Mouse (Mus musculus) intestine, embryonic 15.5 days (tissue): ENCODE data around the gene Dclk3. TPM values are rescaled to one million over a fixed set of nuclear protein-coding genes. Genes with fewer than 3 reads are reported as not detected.

Experiments
- ATAC-seq: fragments of 200-750 bp; cut with Nextera tagmentation; 2 replicates; pipeline ENCODE4 v1.8.0; 2017; ENCODE audit warnings: moderate TSS enrichment, moderate library complexity
- H3K27ac ChIP-seq: fragments of 300-500 bp; sonication (generic); 2 replicates; pipeline ENCODE4 v1.5.1; 2015; ENCODE audit warnings: mild to moderate bottlenecking, inconsistent platforms
- H3K27me3 ChIP-seq: fragments of 300-500 bp; sonication (generic); replicated peaks from 2 replicates; pipeline ENCODE4 v1.6.1; 2015; ENCODE audit warnings: inconsistent platforms
- H3K36me3 ChIP-seq: fragments of 300-500 bp; sonication (generic); 2 replicates; pipeline ENCODE4 v1.6.1; 2015; ENCODE audit warnings: inconsistent platforms
- H3K4me1 ChIP-seq: fragments of 300-500 bp; sonication (generic); replicated peaks from 2 replicates; pipeline ENCODE4 v1.6.1; 2015; ENCODE audit warnings: inconsistent platforms
- H3K4me2 ChIP-seq: fragments of 300-500 bp; sonication (generic); replicated peaks from 2 replicates; pipeline ENCODE4 v1.6.1; 2015; ENCODE audit warnings: mild to moderate bottlenecking, inconsistent platforms
- H3K4me3 ChIP-seq: fragments of 300-500 bp; sonication (generic); replicated peaks from 2 replicates; pipeline ENCODE4 v1.5.1; 2015; ENCODE audit warnings: inconsistent platforms
- H3K9ac ChIP-seq: fragments of 300-500 bp; sonication (generic); 2 replicates; pipeline ENCODE4 v1.6.1; 2015; ENCODE audit warnings: inconsistent platforms
- H3K9me3 ChIP-seq: fragments of 300-500 bp; sonication (generic); 2 replicates; pipeline ENCODE4 v1.6.1; 2016; ENCODE audit warnings: inconsistent platforms
- WGBS: fragments of 180-500 bp; shearing (Covaris S2); methylation state at CpG from one replicate; pipeline ENCODE4 v1.1.7; 2015; 5-methylcytosine and 5-hydroxymethylcytosine counted together
- polyA plus RNA-seq: library from polyadenylated mRNA; unstranded; fragments of >200 nt; fragmentation: Nextera tagmentation; extraction: Ambion mirVana; gene quantifications from 2 replicates; pipeline ENCODE4 v1.2.1, GENCODE M21; 2015

The Dclk3 gene
- 0.67 and 0.75 TPM in 2 replicates for polyA plus RNA-seq

DNA sequence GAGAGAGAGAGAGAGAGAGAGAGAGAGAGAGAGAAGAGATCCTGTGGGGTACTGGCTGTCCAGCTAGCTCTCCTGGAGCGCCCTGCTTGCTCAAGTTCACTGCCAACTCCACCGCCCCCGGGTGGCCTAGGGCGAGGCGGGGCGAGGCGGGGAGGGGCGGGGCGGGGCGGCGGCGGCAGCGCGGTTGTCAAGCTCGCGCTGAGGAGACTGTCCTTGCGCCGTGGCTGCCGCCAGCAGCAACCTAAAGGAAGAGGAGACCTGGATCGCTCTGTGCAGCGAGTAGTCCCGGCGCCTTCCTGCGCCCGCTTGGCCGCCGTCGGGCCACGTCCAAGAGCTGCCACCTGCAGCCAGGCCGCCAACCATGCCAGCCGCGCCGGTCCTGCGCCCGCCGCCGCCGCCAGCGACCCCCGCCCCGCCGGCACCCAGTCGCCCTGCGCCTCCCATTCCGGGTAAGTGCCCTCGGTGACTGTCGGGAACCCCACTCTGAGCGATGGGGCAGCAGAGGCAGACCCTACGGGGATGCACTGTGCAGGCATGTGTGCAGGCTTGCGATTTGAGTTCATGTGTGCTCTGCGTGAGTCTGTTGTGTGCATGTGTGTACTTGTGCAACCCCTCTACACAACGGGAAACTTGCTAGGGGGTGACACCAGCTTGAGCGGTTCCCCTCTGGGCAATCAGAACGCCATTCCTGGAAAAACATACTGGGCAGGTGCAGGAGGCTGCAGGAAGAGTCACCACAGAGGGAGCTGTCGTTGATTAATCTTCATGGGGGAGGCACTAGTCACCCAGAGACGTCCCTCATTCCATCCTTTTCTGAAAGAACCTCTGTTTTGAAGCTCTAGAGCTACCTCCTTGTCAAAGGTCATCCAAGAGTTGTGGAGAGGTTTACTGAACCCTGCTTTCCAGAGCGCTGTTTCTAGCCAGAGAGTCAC is at the start of gene Dclk3:
TSS of gene Dclk3 (plus strand) at position 178 of the 932 bp plus-strand sequence.
- H3K9ac ChIP-seq, result peak within 1 kb of the TSS; percentile 50
- 0 out of 2 replicates have a peak, but pooled peaks cover 4% of the 10 kb centered on the region for H3K4me1 ChIP-seq
- H3K36me3 ChIP-seq, result no peaks in the 10 kb centered on the region
- peak; percentile 90 for ATAC-seq
- H3K4me2 ChIP-seq, result peak within 1 kb of the TSS; percentile 97
- no peak within 1 kb of the TSS for H3K27ac ChIP-seq
- no peaks in the 10 kb centered on the region for H3K9me3 ChIP-seq
- 4% methylated on average over 49 of the region's 57 CpGs for WGBS
- H3K27me3 ChIP-seq, result peaks cover 18% of the 10 kb centered on the region
- peak within 1 kb of the TSS; percentile 50 for H3K4me3 ChIP-seq

DNA sequence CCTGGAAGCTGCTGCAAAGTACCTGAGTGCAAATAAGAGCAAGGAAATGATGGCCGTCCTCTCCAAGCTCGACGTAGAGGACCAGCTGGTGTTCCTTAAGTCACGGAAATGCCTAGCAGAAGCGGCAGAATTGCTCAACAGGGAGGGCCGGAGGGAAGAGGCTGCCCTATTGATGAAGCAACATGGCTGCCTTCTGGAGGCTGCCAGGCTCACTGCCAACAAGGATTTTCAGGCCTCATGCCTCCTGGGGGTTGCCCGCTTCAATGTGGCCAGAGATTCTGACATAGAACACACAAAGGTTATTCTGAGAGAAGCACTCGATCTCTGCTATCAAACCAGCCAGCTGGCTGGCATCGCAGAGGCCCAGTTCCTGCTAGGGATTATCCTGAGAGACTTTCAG is 48.9 kb upstream of the Dclk3 start:
- Histone ChIP-seq H3K27ac (no peak overlapping the region), H3K4me3 (no peak overlapping the region), H3K36me3 (no peaks in the 10 kb centered on the region), H3K9ac (no peak overlapping the region), H3K27me3 (no peaks in the 10 kb centered on the region), H3K4me1 (no peaks in the 10 kb centered on the region), H3K9me3 (no peaks in the 10 kb centered on the region), H3K4me2 (no peak overlapping the region)
- WGBS, result 88% methylated on average over 9 of the region's 9 CpGs
- no peak for ATAC-seq

DNA sequence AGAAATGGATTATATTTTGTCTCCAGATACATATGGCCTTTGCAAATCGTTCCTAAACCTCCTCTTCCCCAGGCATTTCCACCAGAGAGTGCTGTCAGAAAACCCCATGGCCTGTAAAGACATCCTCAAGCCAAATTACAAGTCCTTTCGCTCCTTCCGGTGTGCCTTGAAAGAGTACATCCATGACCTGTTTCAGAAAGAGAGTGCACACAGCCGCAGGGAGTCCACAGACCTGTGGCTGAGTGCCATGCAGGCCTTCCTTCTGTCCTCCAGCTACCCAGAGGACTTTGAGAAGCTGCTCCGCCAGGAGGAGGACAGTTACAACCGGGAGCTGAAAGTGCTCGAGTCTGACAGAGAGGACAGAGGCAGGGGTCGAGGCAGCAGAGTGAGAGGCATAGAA is 47.8 kb upstream of the Dclk3 start:
- Histone ChIP-seq H3K27me3 (no peaks in the 10 kb centered on the region), H3K4me3 (no peak overlapping the region), H3K4me1 (no peaks in the 10 kb centered on the region), H3K27ac (no peak overlapping the region), H3K9me3 (no peaks in the 10 kb centered on the region), H3K4me2 (no peak overlapping the region), H3K36me3 (no peaks in the 10 kb centered on the region), H3K9ac (no peak overlapping the region)
- WGBS, result 82% methylated on average over 8 of the region's 8 CpGs
- no peak for ATAC-seq

DNA sequence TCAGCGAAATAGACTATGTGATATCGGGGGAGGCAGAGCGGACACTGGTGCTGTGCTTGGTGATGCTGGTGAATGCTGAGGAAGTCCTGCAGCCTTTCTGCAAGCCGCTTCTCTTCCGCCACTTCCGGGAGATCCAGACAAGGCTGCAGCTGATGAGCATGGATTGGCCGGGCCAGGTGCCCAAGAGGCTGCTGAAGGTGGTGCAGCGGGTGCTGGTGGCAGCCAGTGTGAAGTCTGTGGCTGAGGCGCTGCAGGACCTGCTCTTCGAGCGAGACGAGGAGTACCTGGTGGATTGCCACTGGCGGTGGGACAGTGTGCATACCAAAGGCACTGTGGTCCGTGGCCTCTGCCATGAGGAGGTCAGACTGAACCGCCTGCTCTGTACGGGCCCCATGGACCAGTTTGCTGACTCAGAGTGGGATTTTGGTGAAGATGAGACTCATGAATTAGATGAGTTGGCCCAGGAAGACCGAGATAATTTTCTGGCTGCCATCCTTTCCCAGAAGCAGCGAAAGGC is 46.9 kb upstream of the Dclk3 start:
- Histone ChIP-seq H3K9me3 (no peaks in the 10 kb centered on the region), H3K4me3 (no peak overlapping the region), H3K36me3 (no peaks in the 10 kb centered on the region), H3K9ac (no peak overlapping the region), H3K4me2 (no peak overlapping the region), H3K27ac (no peak overlapping the region), H3K4me1 (no peaks in the 10 kb centered on the region), H3K27me3 (no peaks in the 10 kb centered on the region)
- ATAC-seq, result no peak
- 82% methylated on average over 18 of the region's 18 CpGs for WGBS

DNA sequence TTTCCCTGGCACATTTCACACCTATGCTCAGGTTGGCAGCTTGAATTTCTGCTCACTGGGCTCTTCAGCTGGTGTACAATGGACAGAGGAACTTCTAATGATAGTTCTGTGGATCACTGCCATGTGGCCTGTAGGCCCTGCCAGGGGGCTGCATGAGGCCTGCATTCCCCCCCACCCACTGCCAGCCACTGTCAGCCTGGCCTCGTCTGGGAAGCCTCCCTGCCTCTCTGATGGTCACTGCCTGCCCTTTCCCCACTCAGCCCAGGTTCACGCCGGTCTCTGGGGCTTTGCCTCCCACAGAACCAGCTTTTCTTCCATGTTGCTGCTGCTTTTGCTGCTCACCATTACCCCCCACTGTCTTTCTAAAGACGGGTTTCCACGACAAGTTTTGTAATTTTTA is 43.6 kb upstream of the Dclk3 start:
- H3K27me3 ChIP-seq, result no peaks in the 10 kb centered on the region
- ATAC-seq, result no peak

DNA sequence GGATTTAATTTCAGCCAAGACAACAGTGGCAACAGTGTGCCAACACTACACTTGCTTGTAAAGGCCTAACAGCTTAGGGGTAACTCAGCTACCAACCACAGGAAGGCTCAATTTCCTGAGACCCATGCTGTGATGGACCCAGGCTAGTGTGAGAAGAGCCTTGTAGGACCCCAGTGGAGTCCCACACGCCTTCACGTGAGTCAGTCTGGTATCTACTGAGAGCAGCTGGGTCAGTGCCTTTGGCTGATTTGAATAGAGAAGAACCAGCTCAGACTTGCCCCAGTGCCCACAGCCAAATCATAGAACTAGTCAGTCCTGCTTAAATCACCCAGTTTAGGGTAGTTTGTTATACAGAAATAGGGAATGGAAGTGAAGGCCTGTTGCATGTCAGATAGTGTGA is 40.8 kb upstream of the Dclk3 start:
- no peak for ATAC-seq
- Histone ChIP-seq H3K27ac (no peak overlapping the region), H3K27me3 (no peaks in the 10 kb centered on the region), H3K4me3 (no peak overlapping the region), H3K9me3 (no peaks in the 10 kb centered on the region), H3K4me1 (no peaks in the 10 kb centered on the region), H3K36me3 (no peaks in the 10 kb centered on the region), H3K9ac (no peak overlapping the region), H3K4me2 (no peak overlapping the region)
- 91% methylated on average over 2 of the region's 2 CpGs for WGBS

More for the DNA sequence above, 43.6 kb upstream of the Dclk3 start:
- Histone ChIP-seq H3K9me3 (no peaks in the 10 kb centered on the region), H3K4me1 (no peaks in the 10 kb centered on the region), H3K9ac (no peak overlapping the region), H3K4me2 (no peak overlapping the region), H3K27ac (no peak overlapping the region), H3K4me3 (no peak overlapping the region), H3K36me3 (no peaks in the 10 kb centered on the region)
- WGBS, result 77% methylated on average over 5 of the region's 5 CpGs

DNA sequence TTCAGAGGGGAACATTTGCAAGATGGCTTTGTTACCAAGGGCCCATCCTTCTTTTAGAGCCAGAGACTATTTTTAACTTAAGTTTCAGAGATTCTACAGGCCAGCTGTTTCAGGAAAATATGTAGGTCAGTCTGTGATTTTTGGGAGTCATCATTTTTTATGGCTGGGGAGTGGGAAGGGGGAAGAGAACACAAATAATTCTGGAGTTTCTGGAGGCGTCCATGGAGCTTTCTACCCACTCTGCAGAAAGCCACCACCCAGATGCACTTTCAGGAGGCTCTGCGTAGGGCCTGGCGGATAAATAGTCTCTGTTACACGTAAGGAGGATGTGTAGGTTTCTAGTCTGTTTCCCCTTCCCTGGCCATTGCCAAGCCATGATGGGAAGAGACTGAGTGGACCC is 38.8 kb upstream of the Dclk3 start:
- no peaks in the 10 kb centered on the region for H3K36me3 ChIP-seq
- H3K4me2 ChIP-seq, result no peak overlapping the region
- H3K27me3 ChIP-seq, result no peaks in the 10 kb centered on the region
- H3K4me3 ChIP-seq, result no peak overlapping the region
- no peaks in the 10 kb centered on the region for H3K9me3 ChIP-seq
- H3K27ac ChIP-seq, result no peak overlapping the region
- no peak for ATAC-seq
- H3K4me1 ChIP-seq, result no peaks in the 10 kb centered on the region
- H3K9ac ChIP-seq, result no peak overlapping the region
- 77% methylated on average over 4 of the region's 4 CpGs for WGBS

DNA sequence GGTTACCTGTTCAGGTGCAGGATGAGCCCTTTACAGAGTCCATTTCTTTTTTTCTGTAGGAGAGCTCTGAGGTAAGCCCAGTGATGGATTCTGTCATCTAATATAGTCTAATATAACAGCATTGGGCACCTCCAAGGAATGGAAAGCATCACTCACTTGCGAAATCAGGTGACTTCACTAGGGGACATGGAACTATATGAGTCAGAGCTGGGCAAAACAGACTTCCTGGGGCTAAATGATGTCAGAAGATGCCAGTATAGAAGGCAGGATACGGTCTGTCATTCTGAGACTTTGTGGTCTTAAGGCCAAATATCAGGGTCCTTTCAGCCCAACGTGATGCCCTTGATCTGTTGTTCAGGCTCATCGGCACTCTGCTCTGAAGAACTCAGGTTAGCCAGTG is 35.7 kb upstream of the Dclk3 start:
- Histone ChIP-seq H3K36me3 (no peaks in the 10 kb centered on the region), H3K9ac (no peak overlapping the region), H3K4me1 (0 out of 2 replicates have a peak, but pooled peaks cover 2% of the 10 kb centered on the region), H3K9me3 (no peaks in the 10 kb centered on the region), H3K4me2 (no peak overlapping the region), H3K27ac (no peak overlapping the region), H3K4me3 (no peak overlapping the region), H3K27me3 (no peaks in the 10 kb centered on the region)
- WGBS, result 85% methylated on average over 4 of the region's 4 CpGs
- ATAC-seq, result no peak

DNA sequence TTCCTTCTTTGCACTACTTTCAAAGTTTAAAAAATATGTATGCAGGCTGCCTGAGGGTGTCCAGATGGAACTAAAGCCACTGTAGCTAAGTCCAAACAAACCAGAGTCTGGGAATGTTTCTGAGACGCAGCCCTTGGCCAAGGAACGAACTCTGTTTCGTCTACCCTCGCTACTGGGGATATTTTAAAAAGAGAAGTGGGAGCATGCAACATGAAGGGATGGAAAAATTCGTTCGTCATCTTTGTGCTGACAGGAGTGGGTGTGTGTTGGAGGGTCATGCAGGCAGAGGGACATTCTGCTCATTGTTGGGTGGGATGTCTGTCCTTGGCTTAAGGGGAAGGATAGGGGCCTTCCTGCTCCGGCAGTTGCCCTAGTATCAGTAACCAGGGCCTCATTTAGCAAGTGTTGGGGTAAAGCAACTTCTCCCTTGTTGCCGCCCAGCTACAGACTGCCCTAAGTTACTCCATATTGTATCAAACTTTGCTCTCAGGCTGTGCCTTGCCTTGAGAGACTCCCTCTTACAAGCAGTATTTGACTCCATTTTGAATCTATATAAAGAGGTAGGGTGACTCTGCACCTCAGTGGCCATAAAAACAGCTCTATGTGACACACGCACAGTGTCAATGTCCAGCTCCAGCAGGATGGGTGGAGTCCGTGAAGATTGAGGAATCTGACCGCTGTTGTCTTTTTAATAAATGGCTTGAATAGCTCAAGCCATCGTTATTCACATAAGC is 34.4 kb upstream of the Dclk3 start:
- 73% methylated on average over 12 of the region's 12 CpGs for WGBS
- ATAC-seq, result 0 out of 2 replicates have a peak, but pooled peaks have one; percentile 34
- Histone ChIP-seq H3K4me2 (no peak overlapping the region), H3K9ac (no peak overlapping the region), H3K4me1 (0 out of 2 replicates have a peak, but pooled peaks cover 2% of the 10 kb centered on the region), H3K9me3 (no peaks in the 10 kb centered on the region), H3K36me3 (no peaks in the 10 kb centered on the region), H3K27ac (no peak overlapping the region), H3K4me3 (no peak overlapping the region), H3K27me3 (no peaks in the 10 kb centered on the region)

DNA sequence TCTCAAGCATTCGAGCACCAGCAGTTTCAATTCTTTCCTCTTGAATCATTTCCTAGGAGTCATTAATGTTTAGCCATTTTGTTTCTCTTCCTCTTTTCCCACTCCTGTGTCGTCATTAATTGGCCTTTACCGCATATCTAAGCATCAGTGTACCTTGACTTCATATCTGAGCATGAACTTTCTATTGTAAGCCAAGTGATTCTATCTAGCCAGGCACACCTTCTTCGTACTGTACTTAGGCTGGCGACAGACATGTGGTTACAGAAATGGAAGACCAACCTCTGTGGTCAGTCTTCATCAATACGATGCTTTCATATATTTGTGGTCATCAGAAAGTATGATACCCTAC is 33.8 kb upstream of the Dclk3 start:
- Histone ChIP-seq H3K4me1 (0 out of 2 replicates have a peak, but pooled peaks cover 2% of the 10 kb centered on the region), H3K27me3 (no peaks in the 10 kb centered on the region), H3K4me3 (no peak overlapping the region), H3K27ac (no peak overlapping the region), H3K4me2 (no peak overlapping the region), H3K36me3 (no peaks in the 10 kb centered on the region), H3K9ac (no peak overlapping the region), H3K9me3 (no peaks in the 10 kb centered on the region)
- ATAC-seq, result no peak
- 84% methylated on average over 6 of the region's 6 CpGs for WGBS

DNA sequence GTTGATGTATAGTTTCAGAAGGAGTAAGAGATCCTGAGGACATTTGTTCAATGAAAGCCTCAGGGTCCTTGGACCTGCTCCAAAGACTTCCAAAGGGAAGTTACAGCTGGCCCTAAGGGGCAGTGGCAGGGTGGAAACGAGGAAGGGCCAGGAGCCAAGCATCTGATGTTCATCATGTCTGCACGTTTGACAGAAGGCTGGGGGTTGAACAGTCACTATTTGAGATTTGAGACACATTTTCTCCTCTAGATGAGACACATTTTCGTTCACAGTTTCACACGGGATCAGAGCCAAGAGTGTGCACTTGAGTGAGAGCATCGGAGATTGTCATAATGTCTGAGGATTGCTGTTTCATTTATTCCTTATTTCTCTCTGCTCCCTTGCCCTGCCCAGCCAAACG is 30.9 kb upstream of the Dclk3 start:
- WGBS, result 43% methylated on average over 6 of the region's 6 CpGs
- no peaks in the 10 kb centered on the region for H3K27me3 ChIP-seq

DNA sequence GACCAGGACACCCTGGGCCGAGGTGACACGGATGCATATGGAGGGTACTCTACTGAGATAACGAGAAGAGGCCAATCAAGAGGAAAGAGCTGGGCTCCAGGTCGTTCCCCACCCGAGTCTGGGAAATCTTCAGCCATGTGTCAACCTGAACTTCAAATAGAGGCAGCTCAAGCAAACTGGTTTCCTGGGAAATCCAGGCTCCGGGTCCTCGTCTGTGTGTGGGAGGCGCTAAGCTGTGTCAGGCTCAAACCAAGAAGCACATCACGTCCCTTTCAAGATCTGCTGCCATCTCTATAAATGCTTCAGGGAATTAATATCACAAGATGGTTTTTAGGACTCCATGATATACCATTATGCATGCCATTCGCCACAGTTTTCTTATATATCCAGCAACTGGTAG is 30.5 kb upstream of the Dclk3 start:
- no peaks in the 10 kb centered on the region for H3K36me3 ChIP-seq
- H3K27me3 ChIP-seq, result no peaks in the 10 kb centered on the region
- H3K4me2 ChIP-seq, result no peak overlapping the region
- no peak overlapping the region for H3K27ac ChIP-seq
- H3K9me3 ChIP-seq, result no peaks in the 10 kb centered on the region
- no peak overlapping the region for H3K9ac ChIP-seq
- ATAC-seq, result no peak
- whole genome bisulfite sequencing, result 68% methylated on average over 10 of the region's 10 CpGs
- H3K4me1 ChIP-seq, result 0 out of 2 replicates have a peak, but pooled peaks cover 2% of the 10 kb centered on the region
- H3K4me3 ChIP-seq, result no peak overlapping the region

More for the DNA sequence above, 30.9 kb upstream of the Dclk3 start:
- Histone ChIP-seq H3K4me3 (no peak overlapping the region), H3K36me3 (no peaks in the 10 kb centered on the region), H3K4me2 (no peak overlapping the region), H3K9ac (no peak overlapping the region), H3K9me3 (no peaks in the 10 kb centered on the region), H3K4me1 (0 out of 2 replicates have a peak, but pooled peaks cover 2% of the 10 kb centered on the region), H3K27ac (no peak overlapping the region)
- peak; percentile 57 for ATAC-seq
